Mouse (Mus musculus): ENCODE measurements around the gene Zbtb40. TPM values are rescaled to one million over a fixed set of nuclear protein-coding genes. Genes with fewer than 3 reads are reported as not detected.

Zbtb40 gene
- polyA plus RNA-seq, 1 experiment from 2014 or later: 2.4 TPM

GRCm38 (mm10) chr4:136930474-136930873 lies 118.1 kb downstream of the Zbtb40 start:
- Histone ChIP-seq H3K9me3 (replicated peaks) (no peaks in the 10 kb centered on the region), H3K4me3 (no peak overlapping the region), H3K36me3 (no peaks in the 10 kb centered on the region), H3K27me3 (peaks cover 88% of the 10 kb centered on the region), H3K27ac (no peak overlapping the region), H3K4me2 (no peak overlapping the region), H3K4me1 (replicated peaks) (peaks cover 8% of the 10 kb centered on the region), H3K9ac (no peak overlapping the region)
- WGBS: 54% methylated on average over 8 of the region's 8 CpGs
- ATAC-seq (replicated peaks; ENCODE audit: insufficient number of reproducible peaks, insufficient read depth, low FRiP score, low read depth): no peak

Other genes with a start within 250 kb of the Zbtb40 start
- 1.3 and 3.3 TPM in 2 replicates for gene Ephb2, start 212.8 kb downstream of the Zbtb40 start, polyA plus RNA-seq (2015; fragmentation: Nextera tagmentation; extraction: Ambion mirVana)
- 43.1 and 60.2 TPM in 2 replicates for gene C1qb, start 162.6 kb downstream of the Zbtb40 start, polyA plus RNA-seq (2015; fragmentation: Nextera tagmentation; extraction: Ambion mirVana)
- gene C1qc, start 155.7 kb downstream of the Zbtb40 start, polyA plus RNA-seq (2015; fragmentation: Nextera tagmentation; extraction: Ambion mirVana): 23.8 and 32.9 TPM in 2 replicates
- gene C1qa, start 150.0 kb downstream of the Zbtb40 start, polyA plus RNA-seq (2015; fragmentation: Nextera tagmentation; extraction: Ambion mirVana): 30.7 and 36.8 TPM in 2 replicates
- gene Epha8, start 92.0 kb downstream of the Zbtb40 start, polyA plus RNA-seq (2015; fragmentation: Nextera tagmentation; extraction: Ambion mirVana): 0.04 and 0.08 TPM in 2 replicates
- gene Wnt4, start 228.7 kb upstream of the Zbtb40 start, polyA plus RNA-seq (2015; fragmentation: Nextera tagmentation; extraction: Ambion mirVana): 1.7 and 4.3 TPM in 2 replicates

All from heart, embryonic 15.5 days (tissue).